Mouse (Mus musculus) common myeloid progenitor, adult 5-6 weeks (primary cell): ENCODE results near the gene Ptpn13. TPM values are rescaled to one million over a fixed set of nuclear protein-coding genes. Genes with fewer than 3 reads are reported as not detected.

ENCODE experiments used
- ATAC-seq: replicated peaks from 2 replicates; pipeline ENCODE4 v1.8.0; 2016; ENCODE audit warnings: low read depth, mild to moderate bottlenecking, moderate TSS enrichment, inconsistent platforms; ENCODE audit not compliant: poor library complexity, severe bottlenecking
- total RNA-seq: library from RNA; stranded (forward); fragments of 200-1000, 187-1606 nt; gene quantifications from 2 replicates; pipeline ENCODE4 v1.2.3, GENCODE M21; 2017

Ptpn13 gene
- total RNA-seq, 1 experiment from 2014 or later, result 2.4 TPM

DNA sequence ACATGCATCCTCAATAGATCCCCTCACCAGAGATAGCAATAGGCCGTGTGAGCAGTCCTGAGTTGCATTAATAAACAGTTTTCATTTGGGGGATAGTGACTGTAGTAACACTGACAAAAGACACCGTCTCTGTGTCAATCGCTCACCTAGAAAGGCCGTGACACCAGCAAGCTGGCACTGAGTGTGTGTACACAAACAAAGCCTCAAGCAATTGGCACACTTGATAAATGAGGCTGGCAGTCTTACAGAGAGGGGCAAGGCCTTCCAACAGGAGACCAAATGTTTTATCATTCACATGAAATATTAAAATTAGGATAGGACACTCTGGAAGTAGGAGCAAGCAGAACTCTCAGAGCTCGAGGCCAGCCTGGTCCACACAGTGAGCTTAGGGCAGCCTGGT, 197.3 kb downstream of the Ptpn13 start:
- ATAC-seq, result no peak

DNA sequence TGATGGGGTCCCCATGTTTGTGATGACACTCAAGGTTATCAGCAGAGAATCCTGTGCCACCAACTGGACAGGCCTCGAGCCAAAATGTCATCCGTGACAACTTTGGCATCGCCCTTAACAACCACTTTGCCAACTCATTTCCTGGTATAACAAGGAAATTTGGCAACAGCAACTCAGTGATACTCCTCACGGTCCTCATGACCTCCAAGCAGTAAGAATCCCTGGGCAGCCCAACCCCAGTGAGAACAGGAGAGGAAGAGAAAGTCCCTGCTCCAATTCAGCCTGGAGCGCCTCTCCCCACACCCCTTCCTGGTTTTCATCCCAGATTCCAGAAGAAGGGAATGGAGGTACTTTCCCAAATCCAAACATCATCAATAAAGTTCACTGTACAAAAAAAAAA, 199.8 kb downstream of the Ptpn13 start:
- ATAC-seq, result no peak

DNA sequence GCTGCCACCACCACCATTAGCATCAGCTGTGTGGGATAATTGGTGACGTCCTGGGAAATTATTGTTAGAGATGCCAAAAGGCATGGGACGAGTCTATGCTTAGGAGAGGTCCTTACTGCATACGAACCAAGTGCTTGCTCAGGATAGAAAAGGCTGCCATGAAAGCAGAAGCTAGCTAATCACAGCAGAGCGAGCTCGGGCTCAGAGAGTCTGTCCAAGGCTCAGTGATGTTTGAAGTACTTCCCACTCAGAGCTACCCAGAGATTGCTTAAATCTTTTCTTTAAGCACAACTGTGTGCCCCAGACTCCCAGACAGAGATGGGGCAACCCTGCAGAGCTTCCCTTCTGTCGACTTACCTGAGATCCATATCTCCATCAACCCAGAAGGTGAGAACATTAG, 203.5 kb downstream of the Ptpn13 start:
- no peak for ATAC-seq

DNA sequence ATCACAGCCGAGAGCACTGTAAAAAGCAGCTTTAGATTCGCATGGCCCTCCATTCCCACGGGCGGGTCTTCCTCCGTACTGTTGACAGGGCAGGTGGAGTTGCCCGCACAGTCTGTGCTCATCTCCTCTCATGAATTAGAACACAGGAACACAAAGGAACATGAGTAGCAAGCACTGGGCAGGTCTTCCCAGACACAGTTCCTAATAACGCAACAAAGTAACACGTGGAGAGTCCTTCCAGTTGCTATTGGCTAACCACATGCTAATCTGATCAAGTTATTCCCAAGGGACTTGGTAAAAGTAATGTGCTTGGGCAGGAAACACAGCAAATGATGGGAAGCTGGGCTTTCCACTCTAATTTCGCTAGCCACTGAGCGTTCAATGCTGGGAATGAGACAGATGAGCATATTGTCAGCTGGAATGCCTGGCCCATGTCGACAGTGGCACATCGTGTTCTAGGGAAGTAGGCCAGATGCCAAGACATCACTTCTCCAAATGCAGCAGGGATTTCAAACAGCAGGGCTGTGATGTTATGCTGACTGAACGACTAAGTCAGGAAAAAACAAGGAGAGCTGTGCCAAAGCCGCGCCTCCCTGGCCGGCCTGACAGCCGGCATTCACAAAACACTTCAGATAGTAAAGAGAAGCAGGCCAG, 204.2 kb downstream of the Ptpn13 start, which contains the start of gene Slc10a6:
TSS of gene Slc10a6 (minus strand) at position 293 of the 654 bp plus-strand sequence.
- ATAC-seq, result no peak

DNA sequence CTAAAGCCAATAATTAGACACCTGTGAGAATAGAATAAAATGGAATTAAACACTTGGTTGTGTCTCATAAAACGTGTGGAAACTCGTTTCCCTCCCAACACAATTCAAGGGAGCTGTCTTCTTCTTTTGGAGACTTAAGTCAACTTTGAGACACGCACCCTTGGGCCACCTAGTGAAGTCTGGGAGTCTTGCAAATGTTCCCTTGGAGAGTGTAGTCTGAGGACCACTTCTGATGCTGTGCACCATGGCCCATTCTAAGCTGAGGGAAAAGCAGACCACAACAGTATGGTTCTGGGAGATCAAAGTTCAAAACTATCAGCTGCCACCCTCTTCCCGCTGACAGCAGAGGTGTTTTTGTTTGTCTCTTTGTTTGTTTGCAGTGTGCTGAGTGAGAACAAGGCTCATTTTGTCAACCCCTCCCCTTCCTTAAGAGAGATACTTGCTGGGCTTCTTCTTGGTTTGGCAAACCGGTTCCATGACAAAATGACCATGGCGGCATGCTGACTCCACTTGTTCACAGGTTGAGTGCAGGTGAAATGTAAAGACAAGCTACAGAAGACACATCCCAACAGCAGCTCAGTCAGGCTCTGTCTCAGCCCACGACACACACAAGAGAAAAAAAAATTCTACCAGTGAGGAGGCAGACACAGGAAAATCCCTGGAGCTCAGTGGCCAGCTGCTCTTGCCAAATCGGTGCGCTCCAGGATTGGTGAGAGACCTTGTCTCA, 205.0 kb downstream of the Ptpn13 start:
- ATAC-seq, result no peak

DNA sequence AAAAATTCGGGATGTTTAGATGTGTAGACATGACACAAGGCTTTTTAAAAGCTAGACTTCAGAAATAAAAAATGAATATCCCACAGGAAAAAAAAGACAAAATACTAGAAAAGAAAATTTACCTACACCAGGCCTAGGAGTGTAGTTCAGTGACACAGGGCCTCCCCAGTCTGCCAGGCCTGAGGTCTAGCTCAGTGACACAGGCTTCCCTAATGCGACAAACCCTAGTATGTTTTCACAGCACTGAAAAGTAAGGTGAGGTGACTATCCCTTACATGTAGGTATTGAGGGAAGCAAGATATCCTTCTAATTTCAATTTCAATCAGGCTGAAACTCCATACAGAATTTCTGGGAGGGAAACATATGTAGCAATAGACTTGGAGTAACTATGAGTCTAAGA, 212.2 kb downstream of the Ptpn13 start:
- ATAC-seq, result no peak

DNA sequence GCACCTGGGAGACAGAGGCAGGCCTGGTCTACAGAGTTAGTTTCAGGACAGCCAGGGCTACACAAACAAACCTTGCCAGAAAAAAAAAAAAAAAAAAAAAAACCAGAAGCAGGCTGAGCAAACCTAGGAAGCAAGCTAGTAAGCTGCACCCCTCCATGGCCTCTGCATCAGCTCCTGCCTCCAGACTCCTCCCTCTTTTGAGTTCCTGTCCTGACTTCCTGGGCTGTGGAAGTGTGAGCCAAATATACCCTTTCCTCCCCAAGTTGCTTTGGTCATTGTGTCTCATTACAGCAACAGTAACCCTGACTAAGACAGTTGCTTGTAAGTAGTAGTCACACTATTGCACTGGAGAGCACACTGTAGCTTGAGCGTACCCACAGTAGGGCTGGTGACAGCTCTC, 219.2 kb downstream of the Ptpn13 start:
- ATAC-seq, result peak; percentile 45; the same call in 1 of the 2 replicates

DNA sequence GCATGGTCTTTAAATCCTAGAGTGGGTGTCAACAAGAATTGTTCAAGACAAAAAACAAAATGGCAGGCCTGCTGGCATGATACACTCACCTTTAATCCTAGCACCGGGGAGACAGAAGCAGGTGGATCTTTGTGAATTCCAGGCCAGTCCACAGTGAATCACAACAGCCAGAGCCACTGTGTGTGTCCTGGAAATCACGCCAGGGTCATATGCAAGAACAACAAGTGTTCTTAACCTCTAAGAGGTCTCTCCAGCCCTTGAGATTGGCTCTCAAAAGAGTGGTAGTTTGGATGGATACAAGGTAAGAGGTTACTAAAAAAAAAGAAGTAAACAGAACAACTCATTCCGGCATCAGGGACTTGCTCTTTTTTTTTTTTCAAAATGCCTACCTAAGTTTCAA, 222.3 kb downstream of the Ptpn13 start:
- no peak for ATAC-seq

Other genes with a start within 250 kb of the Ptpn13 start
- gene Mapk10, start 213.9 kb upstream of the Ptpn13 start, total RNA-seq, result not detected in 2 replicates
- gene Slc10a6, start 204.2 kb downstream of the Ptpn13 start, total RNA-seq, result not detected in 2 replicates
- gene 1700016H13Rik, start 230.8 kb downstream of the Ptpn13 start, total RNA-seq, result not detected in 2 replicates